Mouse (Mus musculus) hindbrain, embryonic 12.5 days (tissue): ENCODE results near the gene Olfr944. TPM values are rescaled to one million over a fixed set of nuclear protein-coding genes. Genes with fewer than 3 reads are reported as not detected.

ENCODE experiments used
- ATAC-seq: fragments of 200-750 bp; cut with Nextera tagmentation; 2 replicates; pipeline ENCODE4 v1.8.0; 2017; ENCODE audit warnings: moderate TSS enrichment; ENCODE audit not compliant: low FRiP score
- H3K27ac ChIP-seq: fragments of 300-500 bp; sonication (generic); 2 replicates; pipeline ENCODE4 v1.5.1; 2016; ENCODE audit warnings: mild to moderate bottlenecking
- H3K27me3 ChIP-seq: fragments of 300-500 bp; sonication (generic); 2 replicates; pipeline ENCODE4 v1.6.1; 2016; ENCODE audit warnings: mild to moderate bottlenecking
- H3K36me3 ChIP-seq: fragments of 300-500 bp; sonication (generic); 2 replicates; pipeline ENCODE4 v1.6.1; 2016; ENCODE audit warnings: mild to moderate bottlenecking
- H3K4me1 ChIP-seq: fragments of 300-500 bp; sonication (generic); 2 replicates; pipeline ENCODE4 v1.6.1; 2016
- H3K4me2 ChIP-seq: fragments of 300-500 bp; sonication (generic); replicated peaks from 2 replicates; pipeline ENCODE4 v1.6.1; 2016; ENCODE audit warnings: mild to moderate bottlenecking
- H3K4me3 ChIP-seq: fragments of 300-500 bp; sonication (generic); 2 replicates; pipeline ENCODE4 v1.5.1; 2016; ENCODE audit warnings: mild to moderate bottlenecking
- H3K9ac ChIP-seq: fragments of 300-500 bp; sonication (generic); 2 replicates; pipeline ENCODE4 v1.6.1; 2016; ENCODE audit warnings: mild to moderate bottlenecking, moderate library complexity
- H3K9me3 ChIP-seq: fragments of 300-500 bp; sonication (generic); replicated peaks from 2 replicates; pipeline ENCODE4 v1.6.1; 2016; ENCODE audit warnings: mild to moderate bottlenecking
- WGBS: fragments of 180-500 bp; shearing (Covaris S2); methylation state at CpG from one replicate; pipeline ENCODE4 v1.1.7; 2016; 5-methylcytosine and 5-hydroxymethylcytosine counted together
- polyA plus RNA-seq: library from polyadenylated mRNA; unstranded; fragments of >200 nt; fragmentation: Nextera tagmentation; extraction: Ambion mirVana; gene quantifications from 2 replicates; pipeline ENCODE4 v1.2.1, GENCODE M21; 2016

Olfr944 gene
- not detected in 2 replicates for polyA plus RNA-seq

GRCm38 (mm10) chr9:39201620-39202019 lies at the start of gene Olfr944:
Olfr944 (plus strand) TSS chr9:39201920.
- no peaks in the 10 kb centered on the region for H3K36me3 ChIP-seq
- H3K4me3 ChIP-seq: no peak within 1 kb of the TSS
- ATAC-seq: no peak
- no peak within 1 kb of the TSS for H3K9ac ChIP-seq
- H3K9me3 ChIP-seq: no peaks in the 10 kb centered on the region
- H3K27ac ChIP-seq: no peak within 1 kb of the TSS
- H3K4me1 ChIP-seq: no peaks in the 10 kb centered on the region
- no peak within 1 kb of the TSS for H3K4me2 ChIP-seq
- no peaks in the 10 kb centered on the region for H3K27me3 ChIP-seq

DNA sequence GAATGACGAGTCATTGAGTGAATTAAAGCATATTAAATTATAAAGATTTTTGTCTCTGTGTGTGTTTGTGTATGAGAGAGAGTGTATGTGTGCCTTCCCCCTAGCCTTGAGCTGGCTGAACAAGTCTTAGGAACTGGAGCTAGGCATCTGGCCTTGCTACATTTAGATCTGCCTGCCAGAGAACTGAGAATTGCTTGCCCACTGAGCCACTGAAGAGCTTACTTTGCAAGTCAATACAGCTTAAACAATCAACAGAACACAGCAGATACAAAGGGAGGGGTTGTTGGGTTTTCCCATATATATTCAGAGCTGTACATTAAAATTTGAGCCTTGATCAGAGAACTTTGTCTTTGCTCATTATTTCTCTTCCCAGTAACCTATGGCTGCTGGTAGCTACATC lies 49.3 kb upstream of the Olfr944 start:
- H3K27ac ChIP-seq: no peak overlapping the region
- H3K4me1 ChIP-seq: no peaks in the 10 kb centered on the region
- H3K9ac ChIP-seq: no peak overlapping the region
- no peak overlapping the region for H3K4me2 ChIP-seq
- no peaks in the 10 kb centered on the region for H3K27me3 ChIP-seq
- H3K9me3 ChIP-seq: no peaks in the 10 kb centered on the region
- WGBS: 74% methylated on average over 1 of the region's 1 CpGs
- no peaks in the 10 kb centered on the region for H3K36me3 ChIP-seq
- no peak overlapping the region for H3K4me3 ChIP-seq
- no peak for ATAC-seq

- no peak within 1 kb of the TSS for H3K27ac ChIP-seq
- no peak within 1 kb of the TSS for H3K4me2 ChIP-seq
- ATAC-seq: no peak
- no peaks in the 10 kb centered on the region for H3K4me1 ChIP-seq
- H3K36me3 ChIP-seq: no peaks in the 10 kb centered on the region
- no peak within 1 kb of the TSS for H3K9ac ChIP-seq
- H3K27me3 ChIP-seq: no peaks in the 10 kb centered on the region
- H3K4me3 ChIP-seq: no peak within 1 kb of the TSS
- H3K9me3 ChIP-seq: peaks cover 6% of the 10 kb centered on the region; the same call in 1 of the 2 replicates
- WGBS: 93% methylated on average over 5 of the region's 5 CpGs
Measured at GRCm38 (mm10) chr9:39166004-39166403, 35.7 kb upstream of the Olfr944 start, which contains the start of gene Olfr943. Olfr943 (plus strand) TSS chr9:39166304.

GRCm38 (mm10) chr9:39249894-39250293 lies 48.2 kb downstream of the Olfr944 start, which contains the start of gene Olfr1537:
Olfr1537 (minus strand) TSS chr9:39249994.
- Histone ChIP-seq H3K36me3 (no peaks in the 10 kb centered on the region), H3K4me1 (no peaks in the 10 kb centered on the region), H3K9ac (no peak within 1 kb of the TSS), H3K27ac (no peak within 1 kb of the TSS), H3K4me2 (no peak within 1 kb of the TSS), H3K27me3 (no peaks in the 10 kb centered on the region), H3K9me3 (no peaks in the 10 kb centered on the region), H3K4me3 (no peak within 1 kb of the TSS)
- no peak for ATAC-seq
- WGBS: 80% methylated on average over 1 of the region's 1 CpGs

Other genes starting within 250 kb of the Olfr944 start
- gene Olfr933, start 229.6 kb upstream of the Olfr944 start, polyA plus RNA-seq: not detected in 2 replicates
- gene Olfr934, start 213.6 kb upstream of the Olfr944 start, polyA plus RNA-seq: not detected in 2 replicates
- gene Olfr935, start 202.2 kb upstream of the Olfr944 start, polyA plus RNA-seq: not detected in 2 replicates
- gene Olfr146, start 178.5 kb upstream of the Olfr944 start, polyA plus RNA-seq: not detected in 2 replicates
- not detected in 2 replicates for gene Olfr937, start 137.0 kb upstream of the Olfr944 start, polyA plus RNA-seq
- gene Olfr938, start 123.0 kb upstream of the Olfr944 start, polyA plus RNA-seq: not detected in 2 replicates
- gene Olfr27, start 73.8 kb upstream of the Olfr944 start, polyA plus RNA-seq: not detected in 2 replicates
- gene Olfr943, start 35.6 kb upstream of the Olfr944 start, polyA plus RNA-seq: not detected in 2 replicates
- gene Olfr1537, start 48.1 kb downstream of the Olfr944 start, polyA plus RNA-seq: not detected in 2 replicates
- gene Olfr945, start 74.9 kb downstream of the Olfr944 start, polyA plus RNA-seq: not detected in 2 replicates
- not detected in 2 replicates for gene Olfr948, start 124.1 kb downstream of the Olfr944 start, polyA plus RNA-seq
- not detected in 2 replicates for gene Olfr951, start 185.5 kb downstream of the Olfr944 start, polyA plus RNA-seq
- not detected in 2 replicates for gene Olfr952, start 225.2 kb downstream of the Olfr944 start, polyA plus RNA-seq